Mouse (Mus musculus): ENCODE results near the gene Cdk17.

Gene Cdk17

DNA sequence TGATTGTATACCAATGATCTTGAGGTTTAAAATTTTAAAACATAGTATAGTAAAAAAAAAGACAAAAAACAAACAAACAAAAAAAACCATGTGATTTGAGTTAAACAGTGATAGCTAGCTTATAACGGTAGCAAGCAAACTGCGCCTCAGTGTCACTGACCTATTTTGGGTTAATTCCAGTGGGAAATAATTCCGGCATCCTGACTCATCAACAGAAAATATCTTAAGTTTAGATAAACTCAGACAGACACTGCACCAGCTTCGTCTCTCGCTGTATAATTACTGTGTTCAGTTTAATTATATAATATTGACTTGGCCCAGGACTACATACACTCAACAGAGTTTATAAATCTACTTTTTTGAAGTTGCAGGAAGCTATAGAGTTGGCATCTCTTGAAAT lies 71.2 kb downstream of the Cdk17 start:
- no peak for DNase-seq

DNA sequence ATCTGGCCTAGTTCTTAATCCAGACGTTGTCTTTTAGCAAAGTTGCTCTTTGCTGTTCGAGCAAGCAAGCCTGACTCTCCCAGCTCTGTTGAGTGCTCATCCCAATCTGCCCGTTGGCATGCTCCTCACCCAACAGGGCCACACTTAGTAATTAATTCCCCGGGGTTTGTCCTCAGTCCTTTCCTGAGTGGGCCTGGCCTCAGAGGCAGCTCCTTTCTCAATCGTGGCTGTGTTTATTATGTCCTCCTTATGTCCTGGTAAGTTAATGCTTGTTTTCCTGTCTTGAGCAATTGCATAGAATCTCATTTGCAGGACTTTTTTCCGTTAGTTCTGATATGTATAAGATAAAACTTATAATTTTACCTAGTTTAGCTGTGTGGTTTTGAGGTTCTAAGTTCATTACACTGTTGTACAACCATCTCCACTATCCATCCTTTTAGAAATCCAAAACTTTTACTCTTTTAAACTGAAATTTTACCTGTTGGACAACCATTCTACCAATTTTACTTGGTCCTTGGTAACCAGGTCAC lies 73.1 kb downstream of the Cdk17 start:
- DNase-seq: no peak

DNA sequence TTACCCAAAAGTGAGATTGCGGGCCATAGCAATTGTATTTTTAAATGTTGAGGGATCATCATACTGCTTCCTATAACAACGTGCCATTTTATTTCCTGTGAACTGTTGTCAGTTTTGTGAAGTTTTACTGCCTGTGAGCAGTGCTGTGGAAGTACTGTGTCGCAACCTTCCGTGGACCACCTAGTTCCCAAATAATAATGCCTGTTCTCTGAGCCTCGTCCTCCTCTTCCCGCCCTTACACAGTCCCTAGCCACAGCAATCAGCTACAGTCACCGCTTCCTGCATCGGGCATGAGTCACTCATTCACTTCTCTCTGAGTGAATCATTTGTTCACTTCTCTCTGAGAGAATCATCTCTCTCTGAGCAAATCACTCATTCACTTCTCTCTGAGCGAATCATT lies 74.0 kb downstream of the Cdk17 start:
- DNase-seq: no peak

DNA sequence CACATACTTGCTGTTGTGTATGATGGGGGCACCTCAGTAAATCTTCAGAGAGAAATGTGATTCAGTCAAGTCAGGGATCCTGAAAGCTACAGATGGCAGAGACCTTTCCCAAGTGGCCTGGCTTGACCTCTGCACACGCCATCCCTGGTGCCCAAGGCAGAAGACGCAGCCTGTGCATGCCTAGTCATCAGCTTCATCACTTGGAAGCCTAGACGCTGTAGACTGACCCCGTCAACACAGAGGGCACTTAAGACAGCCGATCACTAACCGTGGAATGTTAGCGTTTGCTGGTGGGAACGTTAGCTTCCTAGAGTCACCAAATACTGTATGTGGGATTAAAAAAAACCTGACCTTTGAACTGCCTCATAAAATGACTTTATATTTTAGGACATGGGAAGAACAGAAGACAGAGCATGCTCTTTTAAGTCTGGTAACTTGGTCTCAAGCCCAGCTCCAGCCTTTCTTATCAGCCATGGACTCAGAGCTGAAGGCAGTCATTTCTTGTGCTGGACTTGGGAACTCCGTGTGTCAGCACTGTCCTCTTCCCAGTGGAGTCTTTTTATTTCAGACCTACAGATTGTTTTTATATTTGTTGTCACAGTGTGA lies 78.6 kb downstream of the Cdk17 start:
- DNase-seq: no peak

DNA sequence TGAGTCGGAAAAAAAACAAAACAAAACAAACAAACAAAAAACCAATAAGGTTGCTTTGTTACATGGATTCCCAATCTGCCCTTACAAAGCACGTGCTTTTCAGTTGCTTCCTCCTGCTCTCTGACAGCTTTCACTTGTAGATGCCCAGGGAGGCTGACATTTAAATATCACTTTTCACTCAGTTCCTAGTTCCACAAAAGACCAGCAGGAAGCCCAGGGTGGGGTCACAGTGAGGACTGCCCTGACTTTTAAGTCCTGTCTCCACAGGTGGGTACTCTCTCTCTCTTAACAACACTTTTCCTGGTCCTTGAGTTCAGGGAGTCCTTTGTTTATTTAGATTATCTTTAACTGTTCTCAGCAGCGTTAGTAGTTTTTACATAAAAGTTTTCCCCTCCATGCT lies 81.5 kb downstream of the Cdk17 start:
- DNase-seq: no peak

DNA sequence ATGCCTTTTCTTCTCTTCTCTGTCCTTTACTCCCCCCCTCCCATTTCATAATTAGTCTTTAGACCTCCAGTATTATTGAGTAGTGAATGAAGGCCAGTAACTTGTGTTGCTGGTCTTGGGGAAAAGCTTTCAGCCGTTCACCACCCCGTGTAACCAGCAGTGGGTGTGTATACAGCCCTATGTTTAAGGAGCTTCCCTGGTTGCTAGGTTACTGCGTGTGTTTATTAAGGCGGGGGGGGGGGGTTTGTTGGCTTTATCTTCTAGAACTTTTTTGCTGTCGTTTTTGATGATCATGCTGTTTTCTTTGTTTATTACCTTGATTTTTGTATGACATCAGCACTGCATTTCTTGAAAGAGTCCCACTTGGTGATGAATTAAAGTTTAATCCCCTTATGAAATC lies 82.2 kb downstream of the Cdk17 start:
- DNase-seq: no peak

DNA sequence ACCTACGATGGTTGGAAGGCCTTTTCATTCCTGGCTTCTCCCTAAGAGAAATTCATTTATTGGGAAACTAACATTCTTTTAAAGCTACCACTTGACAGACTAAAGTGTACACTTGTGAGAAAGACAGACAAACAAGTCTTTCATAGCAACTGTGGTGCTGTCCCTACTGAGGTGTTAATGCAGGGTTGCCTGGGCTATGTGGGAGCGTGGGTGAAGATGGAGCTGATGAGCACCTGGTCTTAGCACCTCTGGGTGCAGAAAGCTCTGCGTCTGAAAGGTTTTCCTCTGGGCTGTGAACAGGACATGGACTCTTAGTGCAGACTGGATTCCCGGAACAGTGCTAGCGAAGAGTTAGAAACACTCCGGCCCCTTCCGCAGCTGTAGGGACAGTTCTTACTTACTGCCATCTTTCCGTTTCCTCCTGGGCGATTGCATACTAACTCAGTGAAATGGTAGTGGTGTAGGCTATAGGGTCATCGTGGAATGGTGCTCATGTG lies 83.6 kb downstream of the Cdk17 start:
- no peak for DNase-seq

DNA sequence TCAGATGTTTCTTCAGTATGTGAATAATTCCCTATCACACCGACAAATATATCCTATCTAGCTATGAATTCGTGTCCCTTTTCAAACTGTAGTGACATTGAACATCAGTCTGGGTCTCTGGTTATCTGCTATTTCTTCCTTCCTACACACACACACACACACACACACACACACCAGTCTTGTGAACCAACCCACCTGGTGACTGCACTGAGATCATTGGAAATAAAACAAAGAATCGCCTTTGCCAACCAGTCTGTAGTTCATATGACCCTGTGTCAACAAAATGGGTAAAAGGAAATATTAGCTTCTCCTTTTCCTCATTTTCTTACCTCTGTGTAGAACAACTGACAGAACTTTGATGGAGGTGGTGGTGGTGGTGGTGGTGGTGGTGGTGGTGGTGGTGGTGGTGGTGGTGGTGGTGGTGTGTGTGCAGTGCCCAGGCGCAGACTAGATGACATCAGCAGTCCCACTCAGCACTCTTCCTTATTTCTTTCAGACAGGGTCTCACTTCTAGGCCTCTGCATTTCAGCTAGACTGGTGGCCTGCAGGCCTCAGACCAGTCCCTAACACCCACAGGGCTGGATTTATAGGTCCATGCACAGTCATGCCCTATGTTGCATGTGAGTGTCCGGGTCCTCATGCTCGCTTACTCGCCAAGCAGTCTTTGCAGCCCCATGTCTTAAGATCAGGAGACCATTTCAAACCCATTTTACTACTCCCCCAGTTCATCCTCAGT lies 85.7 kb downstream of the Cdk17 start:
- DNase-seq: no peak

DNA sequence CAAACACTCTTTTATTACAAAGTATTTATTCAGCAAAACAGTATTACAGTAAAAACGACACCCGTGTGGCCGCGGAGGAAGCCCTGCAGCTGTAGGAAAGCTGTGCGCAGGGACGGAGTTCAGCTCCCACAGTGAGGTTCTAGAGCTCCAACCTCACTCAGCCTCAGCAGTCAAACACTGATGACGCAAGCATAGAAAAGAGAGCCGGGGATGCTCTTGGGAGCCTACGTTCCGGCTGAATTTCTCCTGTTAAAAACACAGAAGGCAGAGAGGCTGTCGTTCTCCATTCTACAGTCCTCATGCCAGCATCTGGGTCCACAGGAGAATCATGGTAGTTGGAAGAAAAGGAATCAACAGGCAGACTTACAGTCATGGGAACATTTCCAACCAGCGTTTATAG lies 86.7 kb downstream of the Cdk17 start:
- DNase-seq: no peak

DNA sequence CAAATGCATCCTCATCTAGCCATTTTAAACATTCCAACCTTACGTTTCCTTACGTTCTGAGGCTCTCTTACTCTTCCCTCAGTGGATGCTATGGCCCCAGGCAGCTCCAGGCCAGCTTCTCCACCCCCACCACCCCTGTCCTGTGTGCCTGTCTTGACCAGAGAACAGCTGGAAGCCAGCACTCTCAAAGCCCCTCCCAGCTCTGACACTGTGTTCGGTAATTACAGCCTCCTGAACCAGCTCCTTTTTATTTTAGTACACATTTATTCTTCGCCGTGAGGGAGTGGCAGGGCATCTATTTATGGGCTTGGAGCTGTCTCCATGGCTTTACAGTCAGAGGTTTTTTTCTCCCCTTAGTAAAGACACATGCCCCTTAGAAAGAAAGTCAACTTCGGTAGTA lies 87.2 kb downstream of the Cdk17 start:
- no peak for DNase-seq

DNA sequence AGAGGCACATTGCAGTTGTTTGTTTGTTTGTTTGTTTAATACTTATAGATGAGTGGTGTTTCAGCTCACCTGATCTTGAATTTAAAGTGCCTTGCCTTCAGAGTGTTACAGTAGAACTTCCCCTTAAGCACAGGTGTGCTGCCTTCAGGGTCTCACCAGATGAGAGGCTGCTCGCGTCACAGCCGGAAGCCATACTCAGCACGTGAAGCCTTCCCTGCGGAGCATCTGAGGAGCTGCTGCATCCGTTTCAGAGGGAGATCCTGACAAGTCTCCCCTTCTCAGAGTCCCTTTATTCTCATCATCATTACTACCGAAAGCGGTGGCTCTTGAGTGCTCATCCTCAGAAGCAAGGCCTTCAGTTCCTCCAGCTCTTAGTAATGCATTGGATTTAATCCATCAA lies 87.7 kb downstream of the Cdk17 start:
- DNase-seq: no peak

DNA sequence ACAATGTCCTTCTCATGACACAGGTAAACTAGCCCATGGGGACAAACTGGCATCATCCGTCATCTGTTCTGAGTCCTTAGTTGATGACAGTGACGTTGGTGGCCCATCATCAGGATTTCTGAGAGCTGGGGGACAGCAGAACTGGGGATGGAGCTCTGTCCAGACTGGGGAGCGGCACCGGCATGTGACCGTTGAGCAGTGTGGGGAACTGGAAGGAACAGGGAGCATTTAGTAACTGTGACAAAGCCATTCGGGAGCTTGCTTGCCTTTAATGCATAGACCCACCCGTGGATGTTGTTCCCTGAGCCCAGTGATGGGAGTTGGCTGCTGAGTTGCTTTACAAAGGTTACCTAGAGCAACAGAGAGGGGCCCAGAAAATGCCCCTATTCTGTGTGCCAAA lies 89.2 kb downstream of the Cdk17 start:
- DNase-seq: no peak

DNA sequence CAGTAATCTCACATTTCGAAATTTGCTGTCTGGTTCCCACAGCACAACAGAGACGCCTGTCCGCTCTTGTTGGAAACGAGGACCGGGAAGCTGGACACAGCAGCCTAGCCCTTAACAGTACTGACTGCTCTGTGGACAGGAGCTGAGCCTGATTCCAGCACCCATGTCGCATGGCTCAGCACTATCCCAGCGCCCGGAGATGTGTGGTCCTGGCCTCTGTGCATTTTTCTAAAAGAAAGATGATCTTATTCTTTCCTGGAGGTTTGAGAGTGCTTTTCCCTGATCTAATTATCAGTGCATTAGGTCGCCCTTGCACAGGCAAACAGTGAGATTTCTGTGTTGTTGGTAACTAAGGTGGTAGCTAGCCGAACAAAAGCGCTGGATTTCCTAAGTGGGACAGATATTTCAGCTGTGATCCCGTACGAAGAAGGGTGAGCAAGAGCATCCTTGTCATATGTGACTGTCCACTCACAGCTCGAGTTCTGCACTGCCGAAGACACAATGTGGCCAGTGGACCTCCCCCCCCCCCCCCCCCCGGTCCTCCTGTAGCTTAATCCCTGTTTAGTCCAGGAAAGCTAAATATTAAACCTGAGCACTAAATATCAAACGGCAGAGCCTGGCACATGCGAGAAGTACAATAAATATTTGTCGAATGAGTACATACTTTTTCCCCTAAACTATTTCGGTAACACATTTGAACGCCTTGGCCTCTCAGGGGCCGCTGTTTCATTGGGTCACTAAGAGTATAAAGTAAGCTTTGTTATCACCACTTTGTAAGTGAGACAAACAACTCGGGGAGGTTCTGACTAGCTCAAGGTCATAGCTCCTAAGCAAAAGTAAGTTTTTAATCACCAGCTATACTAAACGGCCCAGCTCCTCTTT lies 90.0 kb downstream of the Cdk17 start:
- no peak for DNase-seq

DNA sequence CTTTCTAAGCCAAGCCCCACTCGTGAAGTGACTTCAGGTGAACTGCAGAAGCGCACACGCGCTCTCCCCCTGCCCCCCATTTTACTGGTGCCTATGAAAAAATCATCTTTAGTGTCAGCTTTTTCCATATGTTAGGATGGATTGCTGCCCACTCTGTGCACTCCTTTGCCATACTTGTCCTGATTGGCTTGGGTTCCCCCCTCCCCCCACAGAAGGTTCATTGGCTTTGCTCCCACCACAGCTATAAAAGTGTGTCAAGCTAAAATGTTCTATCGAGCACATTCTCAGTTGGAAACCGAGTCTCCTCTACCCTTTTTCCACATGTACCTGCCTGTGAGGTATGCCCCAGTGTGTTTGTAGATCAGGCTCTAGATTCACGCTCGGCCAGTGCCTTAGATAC lies 90.8 kb downstream of the Cdk17 start:
- no peak for DNase-seq

DNA sequence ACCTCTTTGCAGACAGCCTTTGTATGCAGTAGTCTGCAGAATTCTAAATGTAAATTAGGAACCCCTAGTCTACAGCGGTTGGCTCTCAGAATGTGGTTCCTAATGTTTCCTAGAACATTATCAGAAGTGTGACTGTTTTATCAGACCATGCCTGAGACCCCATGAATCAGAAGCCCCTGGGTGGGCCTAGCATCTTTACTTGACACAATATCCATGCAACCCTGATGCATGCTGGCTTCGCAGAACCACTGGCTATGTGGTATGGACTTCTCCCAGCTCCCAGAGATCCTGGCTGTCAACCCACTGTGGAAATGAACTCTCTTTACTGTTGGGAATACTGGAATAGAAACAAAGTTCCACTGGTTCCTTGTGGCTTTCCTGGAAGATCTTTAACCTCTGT lies 92.0 kb downstream of the Cdk17 start:
- DNase-seq: no peak

DNA sequence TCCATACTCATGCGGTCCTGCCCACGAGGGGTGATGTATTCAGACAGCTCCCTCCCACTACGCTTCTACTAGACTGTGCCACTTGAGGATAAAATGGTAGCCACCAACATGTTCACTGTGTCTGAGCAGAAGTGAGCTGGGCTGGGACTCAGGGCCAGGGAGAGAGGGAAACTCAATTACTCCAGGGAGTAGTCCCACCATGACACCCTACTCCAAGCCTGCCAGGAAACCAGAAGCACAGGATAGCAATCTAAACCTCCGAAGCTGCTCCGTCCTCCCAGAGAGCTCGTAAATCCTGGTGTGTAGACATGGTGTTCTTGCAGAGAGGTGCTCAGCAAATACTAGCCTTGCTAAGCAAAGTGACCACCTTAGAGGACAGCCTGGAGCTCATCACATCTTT lies 92.5 kb downstream of the Cdk17 start:
- no peak for DNase-seq

DNA sequence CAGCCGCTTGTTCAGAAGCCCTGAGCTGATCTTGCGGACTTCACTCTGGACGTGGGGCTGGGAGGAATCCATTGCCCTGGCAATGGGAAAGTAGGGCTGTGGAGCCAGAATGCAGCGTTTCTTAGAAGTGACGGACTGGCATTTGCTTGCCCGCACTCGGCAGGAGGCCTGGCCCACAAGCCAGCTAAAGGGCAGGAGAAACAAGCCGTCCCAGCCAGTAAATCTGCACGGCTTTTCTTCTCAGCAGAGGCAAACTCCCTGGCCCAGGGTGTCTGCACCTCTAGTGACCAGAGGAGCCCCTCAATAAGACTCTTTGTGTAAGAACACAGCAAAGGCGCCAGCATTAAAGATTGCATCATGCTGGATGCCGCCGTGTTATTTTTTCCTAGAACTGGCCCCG lies 94.6 kb downstream of the Cdk17 start:
- no peak for DNase-seq

DNA sequence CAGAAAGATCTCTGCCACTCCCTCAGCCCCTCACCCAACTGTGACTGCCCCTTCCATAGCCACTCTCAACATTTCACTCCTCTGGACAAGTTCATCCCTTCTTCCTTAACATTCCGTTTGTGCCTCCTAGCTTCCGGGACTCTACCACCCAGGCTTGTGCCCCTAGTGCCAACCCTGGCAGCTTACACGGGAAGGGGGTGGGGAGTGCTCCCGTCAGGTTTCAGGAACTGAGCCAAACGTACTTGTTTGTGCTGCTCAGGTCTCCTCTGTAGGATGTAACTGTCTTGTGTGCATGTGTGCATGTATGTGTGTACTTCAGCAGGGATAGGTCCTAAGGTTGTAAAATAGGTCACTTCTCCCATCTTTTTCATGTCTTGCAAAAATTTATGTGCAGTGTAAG lies 99.2 kb downstream of the Cdk17 start:
- no peak for DNase-seq

DNA sequence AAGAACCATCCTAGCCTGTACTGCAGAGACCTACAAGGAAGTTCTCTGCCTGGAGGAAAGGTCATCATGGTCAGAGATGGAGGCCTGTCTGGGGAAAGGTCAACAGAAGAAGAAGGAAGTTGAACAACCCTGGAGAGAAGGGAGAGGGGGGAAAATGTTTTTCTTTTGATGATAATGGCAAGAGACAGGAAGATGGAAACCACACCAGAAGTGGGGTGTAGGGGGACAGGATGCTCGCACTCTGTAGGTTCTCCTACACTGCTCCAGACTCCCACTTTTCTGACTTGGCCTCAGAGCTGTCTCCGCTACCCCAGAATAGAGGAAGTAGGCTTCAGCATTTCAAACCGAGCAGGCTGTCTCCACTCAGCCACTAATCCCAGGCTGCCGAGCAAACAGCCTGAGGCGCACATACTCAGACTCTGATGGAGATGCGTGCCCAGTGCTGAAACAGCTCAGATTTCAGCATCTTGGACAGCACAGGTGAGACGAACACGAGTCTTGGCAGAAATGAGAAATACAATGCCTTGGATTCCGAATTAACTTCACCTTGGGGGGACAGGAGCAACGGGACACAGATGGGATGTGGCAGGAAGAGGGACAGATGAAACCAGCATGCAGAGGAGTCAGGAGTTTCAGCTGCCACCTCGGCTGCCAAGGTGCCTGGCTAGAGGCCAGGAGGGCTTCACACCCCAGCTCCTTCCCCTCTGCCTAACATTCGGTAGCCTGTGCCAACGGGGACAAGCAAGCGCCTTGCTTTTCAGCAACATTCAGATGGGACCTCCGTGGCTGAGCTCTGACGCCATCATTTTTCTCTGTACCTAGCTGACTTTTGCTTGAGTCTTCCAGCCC lies 100.7 kb downstream of the Cdk17 start:
- DNase-seq: peak; percentile 67 to 75

DNA sequence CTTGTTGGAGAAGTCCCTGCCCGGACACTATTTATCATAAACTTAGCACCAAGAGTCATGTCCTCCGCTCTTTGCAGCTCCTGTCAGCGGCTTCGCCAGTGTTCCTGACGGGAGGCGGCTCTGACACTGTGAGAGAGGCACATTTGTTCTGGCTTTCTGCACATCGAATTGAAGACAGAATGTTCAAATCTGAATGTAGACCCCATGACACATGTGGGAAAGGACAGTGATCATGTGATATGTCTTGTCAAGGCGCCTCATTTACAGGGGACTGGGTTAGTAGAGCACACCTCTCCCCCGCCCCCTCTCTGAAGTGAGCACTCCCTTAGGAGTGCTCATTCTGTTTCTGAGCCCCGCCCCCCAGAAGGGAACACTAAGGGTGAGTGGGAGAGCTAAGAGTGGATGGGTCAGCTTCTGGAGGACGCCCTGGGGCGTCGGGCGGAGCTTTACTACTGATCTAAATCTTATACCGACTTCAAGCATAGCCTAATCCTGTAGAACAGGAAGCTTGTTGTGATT lies 101.4 kb downstream of the Cdk17 start:
- DNase-seq: peak in 1 of 2 experiments; percentile 67

DNA sequence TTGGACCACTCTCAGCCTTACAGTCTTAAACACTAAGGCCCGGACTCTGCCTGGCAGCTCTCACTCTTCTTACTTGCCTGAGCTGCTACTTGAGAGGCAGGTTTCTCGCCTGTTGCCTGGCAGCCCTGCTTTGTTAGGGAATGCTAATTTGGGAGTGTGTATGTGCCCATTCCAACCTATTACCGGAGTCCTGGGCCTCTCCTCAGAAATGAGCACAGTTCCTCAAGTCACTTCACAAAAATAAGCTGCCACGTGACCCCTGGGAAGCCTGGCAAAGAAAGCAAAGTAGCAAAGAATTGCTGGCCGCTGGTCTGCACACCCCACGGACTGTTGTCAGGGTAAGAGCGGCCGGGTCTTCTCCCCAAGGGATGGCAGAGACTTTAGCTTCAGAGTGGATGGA lies 102.8 kb downstream of the Cdk17 start:
- no peak for DNase-seq

DNA sequence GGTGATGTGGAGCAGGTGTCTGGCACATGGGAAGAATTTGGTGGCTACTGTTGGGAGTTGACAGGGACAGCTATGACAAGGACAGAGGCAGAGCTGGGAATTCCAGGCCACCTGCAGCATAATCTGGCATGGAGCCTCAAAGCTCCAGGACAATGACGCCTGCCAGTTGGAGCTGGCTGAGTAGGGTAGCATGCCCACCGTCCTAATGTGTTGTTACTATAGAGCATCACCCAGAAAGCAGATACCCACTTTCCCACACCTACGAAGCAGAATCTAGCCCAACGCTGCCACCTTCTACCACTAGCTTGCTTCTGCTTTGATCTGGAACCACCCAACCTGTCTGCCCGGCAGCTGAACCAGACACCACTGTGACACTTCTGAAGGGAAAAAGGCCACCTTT lies 103.3 kb downstream of the Cdk17 start:
- DNase-seq: no peak

All from kidney, postnatal 25 days (tissue).